Mouse (Mus musculus) brain, embryonic 14.5 days (tissue): ENCODE results near the gene Sox5.

ENCODE experiments used
- CTCF ChIP-seq: fragments of 200-500 bp; IDR thresholded peaks from 2 replicates; pipeline ENCODE4 v1.5.1; 2012; ENCODE audit warnings: inconsistent platforms, mild to moderate bottlenecking, moderate library complexity, borderline replicate concordance; ENCODE audit not compliant: insufficient read depth, insufficient read length; ENCODE audit errors: extremely low read depth
- POLR2A ChIP-seq: fragments of 200-500 bp; IDR thresholded peaks from 2 replicates; pipeline ENCODE4 v1.6.1; 2012; ENCODE audit warnings: mild to moderate bottlenecking, inconsistent platforms, borderline replicate concordance; ENCODE audit not compliant: poor library complexity, insufficient read depth, insufficient read length, severe bottlenecking; ENCODE audit errors: extremely low read depth

DNA sequence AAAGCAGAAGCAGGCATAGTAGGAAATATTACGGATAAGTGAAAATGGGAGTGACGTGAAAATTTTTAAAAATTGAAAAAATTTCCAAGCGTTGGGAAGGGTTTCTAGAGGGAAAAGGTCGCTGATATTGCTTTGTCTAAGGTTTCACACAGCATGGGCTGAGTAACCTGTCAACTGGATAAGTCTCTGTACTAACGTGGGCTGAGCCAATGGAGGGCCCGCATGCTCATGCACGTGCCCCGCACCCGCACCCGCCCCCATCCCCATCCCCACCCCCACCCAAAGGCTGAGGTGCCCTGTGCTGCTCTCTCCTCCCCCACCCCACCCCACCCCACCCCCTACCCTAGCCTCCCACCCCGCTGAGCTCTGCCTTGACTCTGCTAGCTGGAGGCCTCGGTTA is 42.4 kb upstream of the Sox5 start:
- TF ChIP-seq POLR2A = no peak
- no peak for TF ChIP-seq CTCF
